Mouse (Mus musculus): ENCODE measurements around the gene Coq10a.
"Not testable (repeated sequence)": the region's sequence is repeated elsewhere in the genome, so short reads cannot be mapped to it uniquely, and the experiment has no call there.

DNA sequence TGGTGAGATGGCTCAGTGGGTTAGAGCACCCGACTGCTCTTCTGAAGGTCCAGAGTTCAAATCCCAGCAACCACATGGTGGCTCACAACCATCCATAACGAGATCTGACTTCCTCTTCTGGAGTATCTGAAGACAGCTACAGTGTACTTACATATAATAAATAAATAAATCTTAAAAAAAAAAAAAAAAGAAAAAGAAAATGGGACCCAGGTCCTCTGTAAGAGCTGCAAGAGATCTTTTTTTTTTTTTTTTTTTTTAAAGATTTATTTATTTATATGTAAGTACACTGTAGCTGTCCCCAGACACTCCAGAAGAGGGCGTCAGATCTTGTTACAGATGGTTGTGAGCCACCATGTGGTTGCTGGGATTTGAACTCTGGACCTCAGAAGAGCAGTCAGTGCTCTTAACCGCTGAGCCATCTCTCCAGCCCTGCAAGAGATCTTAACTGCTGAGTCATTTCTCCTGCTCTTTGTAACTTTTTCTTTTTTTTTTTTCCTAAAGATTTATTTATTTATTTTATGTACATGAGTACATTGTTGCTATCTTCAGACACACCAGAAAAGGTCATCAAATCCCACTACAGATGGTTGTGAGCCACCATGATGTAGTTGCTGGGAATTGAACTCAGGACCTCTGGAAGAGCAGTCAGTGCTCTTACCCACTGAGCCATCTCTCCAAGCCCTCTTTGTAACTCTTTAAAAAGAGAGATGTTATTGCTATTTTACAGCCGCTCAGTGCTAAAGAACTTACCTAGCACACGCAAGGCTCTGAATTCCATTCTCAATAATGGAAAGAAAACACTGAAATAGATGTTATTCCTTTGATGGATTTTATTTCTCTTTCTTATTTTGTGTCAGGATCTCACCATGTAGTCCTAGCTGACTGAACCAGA lies 36.2 kb downstream of the Coq10a start:
- TF ChIP-seq CEBPB (IDR thresholded peaks at IDR 0.05; ENCODE audit: insufficient read depth, poor library complexity, severe bottlenecking); REST (IDR thresholded peaks at IDR 0.05; ENCODE audit: insufficient read depth, insufficient read length); TCF3 (IDR thresholded peaks at IDR 0.05; ENCODE audit: insufficient read length, low read depth); TCF12 (IDR thresholded peaks at IDR 0.05; ENCODE audit: insufficient read depth, poor library complexity, severe bottlenecking); POLR2A (IDR thresholded peaks at IDR 0.05; ENCODE audit: insufficient read length, low read depth): not testable (repeated sequence)
